Mouse (Mus musculus) retina, adult 2 months (tissue): Measurements from ENCODE around the gene Usp25.
A peak's percentile ranks its signal among the peaks of the same experiment; 100 is the strongest.

Experiments used
- DNase-seq: peaks from one replicate; pipeline ENCODE4 v3.0.0-alpha.2; 2012; ENCODE audit warnings: low read depth, low spot score

The Usp25 gene

GRCm38 (mm10) chr16:77034329-77034728, 20.8 kb downstream of the Usp25 start:
- DNase-seq: no peak

GRCm38 (mm10) chr16:77034751-77035150, 21.2 kb downstream of the Usp25 start:
- no peak for DNase-seq

GRCm38 (mm10) chr16:77041573-77041972, 28.1 kb downstream of the Usp25 start:
- no peak for DNase-seq

GRCm38 (mm10) chr16:77043499-77043898, 30.0 kb downstream of the Usp25 start:
- no peak for DNase-seq

GRCm38 (mm10) chr16:77054184-77054583, 40.7 kb downstream of the Usp25 start:
- DNase-seq: no peak

GRCm38 (mm10) chr16:77055519-77056159, 42.1 kb downstream of the Usp25 start:
- no peak for DNase-seq

- DNase-seq: no peak
Measured at GRCm38 (mm10) chr16:77056160-77056520, 42.6 kb downstream of the Usp25 start.

- no peak for DNase-seq
Measured at GRCm38 (mm10) chr16:77058567-77058966, 45.1 kb downstream of the Usp25 start.

- no peak for DNase-seq
Measured at GRCm38 (mm10) chr16:77060166-77060565, 46.7 kb downstream of the Usp25 start.

GRCm38 (mm10) chr16:77063916-77064315, 50.4 kb downstream of the Usp25 start:
- no peak for DNase-seq

- DNase-seq: no peak
Measured at GRCm38 (mm10) chr16:77076954-77077735, 63.6 kb downstream of the Usp25 start.

- no peak for DNase-seq
Measured at GRCm38 (mm10) chr16:77077736-77078005, 64.2 kb downstream of the Usp25 start.

GRCm38 (mm10) chr16:77084071-77084470, 70.6 kb downstream of the Usp25 start:
- DNase-seq: no peak

GRCm38 (mm10) chr16:77089806-77090205, 76.3 kb downstream of the Usp25 start:
- DNase-seq: no peak

- DNase-seq: no peak
Measured at GRCm38 (mm10) chr16:77093526-77093925, 80.0 kb downstream of the Usp25 start.

- no peak for DNase-seq
Measured at GRCm38 (mm10) chr16:77095017-77095551, 81.6 kb downstream of the Usp25 start.

GRCm38 (mm10) chr16:77099018-77099869, 85.7 kb downstream of the Usp25 start:
- peak; percentile 26 for DNase-seq

GRCm38 (mm10) chr16:77103637-77104264, 90.2 kb downstream of the Usp25 start:
- DNase-seq: no peak

GRCm38 (mm10) chr16:77111268-77111667, 97.8 kb downstream of the Usp25 start:
- DNase-seq: no peak

GRCm38 (mm10) chr16:77125908-77126307, 112.4 kb downstream of the Usp25 start:
- no peak for DNase-seq

- DNase-seq: peak; percentile 20
Measured at GRCm38 (mm10) chr16:77128683-77129082, 115.2 kb downstream of the Usp25 start.

GRCm38 (mm10) chr16:77133055-77133454, 119.5 kb downstream of the Usp25 start:
- DNase-seq: no peak
